Mouse (Mus musculus) heart, adult 2 months (tissue): Measurements from ENCODE around the gene Prkcg. TPM values are rescaled to one million over a fixed set of nuclear protein-coding genes. Genes with fewer than 3 reads are reported as not detected.
"Not testable (repeated sequence)": the region's sequence is repeated elsewhere in the genome, so short reads cannot be mapped to it uniquely, and the experiment has no call there.

Experiments
- DNase-seq, 2 experiments: peaks; one replicate each; pipeline ENCODE4 v3.0.0; 2021
- H3K27ac ChIP-seq: fragments of 200-600 bp; 2 replicates; pipeline ENCODE4 v1.8.1; 2022
- H3K27me3 ChIP-seq: fragments of 200-500 bp; 2 replicates; pipeline ENCODE4 v1.6.1; 2012; ENCODE audit warnings: mild to moderate bottlenecking, low read length, inconsistent platforms, mixed read lengths; ENCODE audit not compliant: control insufficient read depth, insufficient read depth
- H3K36me3 ChIP-seq: fragments of 200-500 bp; 2 replicates; pipeline ENCODE4 v1.6.1; 2012; ENCODE audit warnings: low read length, inconsistent platforms; ENCODE audit not compliant: control insufficient read depth, insufficient read depth
- H3K4me1 ChIP-seq: fragments of 200-500 bp; 2 replicates; pipeline ENCODE4 v1.6.1; 2011; ENCODE audit warnings: low read length; ENCODE audit not compliant: control insufficient read depth, insufficient read depth
- H3K4me3 ChIP-seq: fragments of 200-600 bp; 2 replicates; pipeline ENCODE4 v1.8.1; 2022
- H3K79me2 ChIP-seq: fragments of 200-500 bp; replicated peaks from 2 replicates; pipeline ENCODE4 v1.6.1; 2012; ENCODE audit warnings: mild to moderate bottlenecking, inconsistent platforms, low read length, moderate library complexity, mixed read lengths; ENCODE audit not compliant: control insufficient read depth, insufficient read depth
- H3K9ac ChIP-seq: fragments of 200-500 bp; 2 replicates; pipeline ENCODE4 v1.6.1; 2012; ENCODE audit warnings: low read depth, mild to moderate bottlenecking, control low read depth, inconsistent platforms, low read length, mixed read lengths
- CTCF ChIP-seq: fragments of 200-600 bp; IDR thresholded peaks from 2 replicates; pipeline ENCODE4 v1.8.1; 2022; ENCODE audit warnings: antibody characterized with exemption, mild to moderate bottlenecking, moderate library complexity
- EP300 ChIP-seq: fragments of 200-500 bp; IDR thresholded peaks from 2 replicates; pipeline ENCODE4 v1.6.1; 2011; ENCODE audit warnings: low read depth, low read length, control low read depth; ENCODE audit not compliant: insufficient read depth
- POLR2A ChIP-seq: fragments of 200-500 bp; IDR thresholded peaks from 2 replicates; pipeline ENCODE4 v1.6.1; 2011; ENCODE audit warnings: mild to moderate bottlenecking, low read depth, low read length, control low read depth; ENCODE audit not compliant: insufficient read depth
- WGBS: fragments of 180-500 bp; shearing (Covaris S2); methylation state at CpG from one replicate; pipeline ENCODE4 v1.1.7; 2018; 5-methylcytosine and 5-hydroxymethylcytosine counted together
- intact Hi-C: fragments of 180-260 bp; cut with DNase I; formaldehyde crosslinking; loops from one replicate; pipeline ENCODE4 v1.15.1; 2025
- polyA plus RNA-seq: library from polyadenylated mRNA; depleted of rRNA; stranded (reverse); fragments of >200 nt; gene quantifications from 2 replicates; pipeline ENCODE4 v1.2.3, GENCODE M21; 2012
- total RNA-seq, 2 experiments: library from RNA; stranded (reverse); gene quantifications; 2 replicates each; pipeline ENCODE4 v1.2.3; 2021

Gene Prkcg
- total and polyA plus RNA-seq, 3 experiments: 0.89 to 4.5 (median 3.0) TPM

DNA sequence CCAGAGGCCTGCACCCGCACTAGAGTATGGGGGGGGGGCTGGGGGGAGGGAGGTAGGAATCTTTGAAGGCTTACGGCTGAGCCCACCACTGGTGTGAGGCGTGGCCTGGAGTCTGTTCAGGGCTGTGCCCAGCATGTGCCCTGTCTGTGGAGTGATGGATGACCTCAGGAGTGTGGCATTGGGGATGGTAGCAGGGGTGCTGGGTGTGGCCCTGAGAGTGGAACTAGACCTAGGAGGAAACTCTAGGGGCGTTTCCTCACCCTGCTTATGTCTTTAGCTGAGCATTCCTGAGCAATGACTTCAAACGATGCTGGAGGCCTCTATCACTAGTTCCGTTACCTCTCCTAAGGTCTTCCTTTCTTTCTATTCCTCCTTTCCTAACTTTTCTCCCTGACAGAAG lies 2.2 kb downstream of the Prkcg start:
- DNase-seq: peak; percentile 64 to 68
- 19% methylated on average over 6 of the region's 6 CpGs for WGBS

GRCm38 (mm10) chr7:3291764-3292163 lies 2.8 kb downstream of the Prkcg start:
- WGBS: 34% methylated on average over 3 of the region's 3 CpGs
- Histone ChIP-seq H3K27me3 (no peaks in the 10 kb centered on the region), H3K9ac (peak overlapping the region; percentile 51), H3K4me1 (peaks cover 15% of the 10 kb centered on the region), H3K79me2 (peaks cover 3% of the 10 kb centered on the region), H3K27ac (peak overlapping the region; percentile 96), H3K4me3 (peak overlapping the region; percentile 69), H3K36me3 (peaks cover 29% of the 10 kb centered on the region)
- no peak for TF ChIP-seq CTCF
- TF ChIP-seq POLR2A: no peak
- no peak for TF ChIP-seq EP300
- intact Hi-C loops: loop anchor here (1.0 to 10.0 kb wide), 3 partner anchors 15 to 1203 kb away; partner anchors contain the start of gene Rps9
- DNase-seq: no peak

More for the DNA sequence above, 2.2 kb downstream of the Prkcg start:
- H3K4me3 ChIP-seq: peak overlapping the region; percentile 69
- peak overlapping the region; percentile 83 for H3K9ac ChIP-seq
- peaks cover 23% of the 10 kb centered on the region for H3K36me3 ChIP-seq
- TF ChIP-seq POLR2A (peak; percentile 49), CTCF (no peak), EP300 (no peak)
- peaks cover 12% of the 10 kb centered on the region for H3K4me1 ChIP-seq
- peaks cover 2% of the 10 kb centered on the region for H3K79me2 ChIP-seq
- H3K27me3 ChIP-seq: no peaks in the 10 kb centered on the region
- intact Hi-C loops: loop anchor here (10.0 kb wide), 2 partner anchors 414 to 1204 kb away; partner anchors contain the start of gene Rps9
- H3K27ac ChIP-seq: peak overlapping the region; percentile 96

GRCm38 (mm10) chr7:3292271-3292670 lies 3.3 kb downstream of the Prkcg start:
- peaks cover 33% of the 10 kb centered on the region for H3K36me3 ChIP-seq
- peak overlapping the region; percentile 96 for H3K27ac ChIP-seq
- WGBS: 21% methylated on average over 12 of the region's 12 CpGs
- peak in 1 of 2 experiments; percentile 38 for DNase-seq
- H3K4me3 ChIP-seq: peak overlapping the region; percentile 69
- not testable (repeated sequence) for H3K79me2 ChIP-seq, H3K27me3 ChIP-seq
- intact Hi-C loops: loop anchor here (1.0 to 10.0 kb wide), 3 partner anchors 16 to 1203 kb away; partner anchors contain the start of gene Rps9
- peak overlapping the region; percentile 51 for H3K9ac ChIP-seq
- peaks cover 20% of the 10 kb centered on the region for H3K4me1 ChIP-seq

DNA sequence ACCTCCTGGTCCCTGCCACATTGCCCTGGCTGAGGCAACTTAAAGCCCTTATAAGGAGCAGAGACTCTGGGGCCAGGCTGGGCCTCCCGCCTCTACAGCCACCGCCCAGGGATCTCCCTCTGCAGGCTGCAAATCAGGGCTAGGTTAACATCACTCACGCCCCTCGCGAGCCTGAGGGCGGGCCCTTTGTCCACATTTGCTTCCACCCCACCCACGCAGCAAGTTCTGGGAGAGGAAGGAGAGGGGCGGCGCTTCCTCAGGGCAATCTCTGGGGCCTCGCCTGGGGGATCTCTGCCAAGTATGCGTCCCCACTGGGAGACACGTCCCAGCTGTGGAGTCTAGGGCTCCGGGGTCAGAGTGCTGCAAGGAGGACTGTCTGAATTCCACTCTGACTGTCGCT lies 3.8 kb downstream of the Prkcg start:
- H3K9ac ChIP-seq: peak overlapping the region; percentile 69
- H3K4me3 ChIP-seq: peak overlapping the region; percentile 77
- peaks cover 8% of the 10 kb centered on the region for H3K79me2 ChIP-seq
- peaks cover 38% of the 10 kb centered on the region for H3K36me3 ChIP-seq
- WGBS: 0% methylated on average over 14 of the region's 14 CpGs
- peak; percentile 96 to 98 for DNase-seq
- TF ChIP-seq CTCF (peak; percentile 45), POLR2A (peak; percentile 72), EP300 (peak; percentile 77; the same call in 1 of the 2 replicates)
- H3K27me3 ChIP-seq: no peaks in the 10 kb centered on the region
- intact Hi-C loops: loop anchor here (1.0 to 10.0 kb wide), 3 partner anchors 16 to 1202 kb away; partner anchors contain the start of gene Rps9
- H3K4me1 ChIP-seq: peaks cover 23% of the 10 kb centered on the region
- H3K27ac ChIP-seq: peak overlapping the region; percentile 96

GRCm38 (mm10) chr7:3294794-3295193 lies 5.8 kb downstream of the Prkcg start:
- H3K9ac ChIP-seq: no peak overlapping the region
- intact Hi-C loops: loop anchor here (10.0 kb wide), 2 partner anchors 410 to 1200 kb away; partner anchors contain the start of gene Rps9
- DNase-seq: no peak
- no peak for TF ChIP-seq EP300
- no peak for TF ChIP-seq POLR2A
- TF ChIP-seq CTCF: no peak
- no peak overlapping the region for H3K27ac ChIP-seq
- peaks cover 54% of the 10 kb centered on the region for H3K36me3 ChIP-seq
- no peak overlapping the region; the same call in 1 of the 2 replicates for H3K4me3 ChIP-seq
- 47% methylated on average over 1 of the region's 1 CpGs for WGBS
- peaks cover 24% of the 10 kb centered on the region for H3K4me1 ChIP-seq
- no peaks in the 10 kb centered on the region for H3K27me3 ChIP-seq
- peaks cover 8% of the 10 kb centered on the region for H3K79me2 ChIP-seq

GRCm38 (mm10) chr7:3295321-3296110 lies 6.5 kb downstream of the Prkcg start:
- Histone ChIP-seq H3K4me1 (peaks cover 24% of the 10 kb centered on the region), H3K27me3 (no peaks in the 10 kb centered on the region), H3K36me3 (peaks cover 59% of the 10 kb centered on the region), H3K4me3 (no peak overlapping the region; the same call in 1 of the 2 replicates), H3K27ac (no peak overlapping the region; the same call in 1 of the 2 replicates), H3K9ac (no peak overlapping the region), H3K79me2 (peaks cover 8% of the 10 kb centered on the region)
- intact Hi-C loops: loop anchor here (10.0 kb wide), 2 partner anchors 409 to 1199 kb away; partner anchors contain the start of gene Rps9
- WGBS: 40% methylated on average over 5 of the region's 5 CpGs
- TF ChIP-seq POLR2A (no peak), EP300 (no peak), CTCF (no peak)
- DNase-seq: no peak
